Mouse (Mus musculus) layer of hippocampus, adult 9-10 months (tissue): ENCODE measurements around the gene Ppp3ca.

Experiments used
- DNase-seq: peaks from one replicate; pipeline ENCODE4 v3.0.0; 2022; ENCODE audit warnings: low spot score

Gene Ppp3ca

GRCm38 (mm10) chr3:136670110-136670359 is at the start of gene Ppp3ca:
Gene Ppp3ca (plus strand): TSS chr3:136670124.
- DNase-seq = no peak

- no peak for DNase-seq
These were observed 29.2 kb upstream of the Ppp3ca start for GRCm38 (mm10) chr3:136640544-136641230.

GRCm38 (mm10) chr3:136650966-136651365 is 19.0 kb upstream of the Ppp3ca start:
- no peak for DNase-seq

- DNase-seq = no peak
These were observed 18.4 kb upstream of the Ppp3ca start for GRCm38 (mm10) chr3:136651496-136651895.

- DNase-seq = no peak
These were observed 13.4 kb upstream of the Ppp3ca start for GRCm38 (mm10) chr3:136656460-136657035.

- no peak for DNase-seq
These were observed 11.2 kb upstream of the Ppp3ca start for GRCm38 (mm10) chr3:136658681-136659080.

GRCm38 (mm10) chr3:136665119-136665518 is 4.8 kb upstream of the Ppp3ca start:
- no peak for DNase-seq

- no peak for DNase-seq
These were observed 1.9 kb upstream of the Ppp3ca start for GRCm38 (mm10) chr3:136668072-136668471.

GRCm38 (mm10) chr3:136669231-136670109 is 454 bp upstream of the Ppp3ca start:
- DNase-seq = peak; percentile 98

- DNase-seq = no peak
These were observed 622 bp downstream of the Ppp3ca start for GRCm38 (mm10) chr3:136670360-136671131.

GRCm38 (mm10) chr3:136671161-136671939 is 1.4 kb downstream of the Ppp3ca start:
- DNase-seq = no peak

- DNase-seq = no peak
These were observed 2.0 kb downstream of the Ppp3ca start for GRCm38 (mm10) chr3:136671940-136672278.

GRCm38 (mm10) chr3:136672870-136673269 is 2.9 kb downstream of the Ppp3ca start:
- DNase-seq = no peak

GRCm38 (mm10) chr3:136673363-136673762 is 3.4 kb downstream of the Ppp3ca start:
- DNase-seq = no peak

- DNase-seq = no peak
These were observed 4.6 kb downstream of the Ppp3ca start for GRCm38 (mm10) chr3:136674486-136674885.

GRCm38 (mm10) chr3:136676991-136677390 is 7.1 kb downstream of the Ppp3ca start:
- no peak for DNase-seq

GRCm38 (mm10) chr3:136678386-136678785 is 8.5 kb downstream of the Ppp3ca start:
- DNase-seq = no peak

- DNase-seq = no peak
These were observed 10.1 kb downstream of the Ppp3ca start for GRCm38 (mm10) chr3:136679903-136680491.

GRCm38 (mm10) chr3:136682242-136682641 is 12.3 kb downstream of the Ppp3ca start:
- DNase-seq = no peak

- DNase-seq = no peak
These were observed 14.5 kb downstream of the Ppp3ca start for GRCm38 (mm10) chr3:136684191-136684958.

GRCm38 (mm10) chr3:136686429-136686828 is 16.5 kb downstream of the Ppp3ca start:
- DNase-seq = no peak
